Mouse (Mus musculus) limb, embryonic 14.5 days (tissue): ENCODE results near the gene Stxbp1. TPM values are rescaled to one million over a fixed set of nuclear protein-coding genes. Genes with fewer than 3 reads are reported as not detected.

ENCODE experiments used
- ATAC-seq: fragments of 200-750 bp; cut with Nextera tagmentation; 2 replicates; pipeline ENCODE4 v1.8.0; 2017; ENCODE audit warnings: low read depth, moderate number of reproducible peaks, moderate TSS enrichment; ENCODE audit not compliant: low FRiP score
- DNase-seq: peaks from one replicate; pipeline ENCODE4 v3.0.0-alpha.2; 2015; ENCODE audit warnings: low spot score
- H3K27ac ChIP-seq: fragments of 300-500 bp; sonication (generic); replicated peaks from 2 replicates; pipeline ENCODE4 v1.5.1; 2014; ENCODE audit warnings: low read depth, mild to moderate bottlenecking, low read length, moderate library complexity, mixed read lengths
- H3K27me3 ChIP-seq: fragments of 300-500 bp; sonication (generic); 2 replicates; pipeline ENCODE4 v1.6.1; 2014; ENCODE audit warnings: low read length, mixed read lengths; ENCODE audit not compliant: control insufficient read depth, insufficient read depth
- H3K36me3 ChIP-seq: fragments of 300-500 bp; sonication (generic); 2 replicates; pipeline ENCODE4 v1.6.1; 2014; ENCODE audit warnings: mild to moderate bottlenecking, low read length, moderate library complexity, mixed read lengths; ENCODE audit not compliant: control insufficient read depth, insufficient read depth
- H3K4me1 ChIP-seq: fragments of 300-500 bp; sonication (generic); 2 replicates; pipeline ENCODE4 v1.6.1; 2014; ENCODE audit warnings: antibody characterized with exemption, low read length, mixed read lengths; ENCODE audit not compliant: control insufficient read depth, insufficient read depth
- H3K4me2 ChIP-seq: fragments of 300-500 bp; sonication (generic); replicated peaks from 2 replicates; pipeline ENCODE4 v1.6.1; 2014; ENCODE audit warnings: low read depth, mild to moderate bottlenecking, low read length, moderate library complexity; ENCODE audit not compliant: severe bottlenecking
- H3K4me3 ChIP-seq: fragments of 300-500 bp; sonication (generic); replicated peaks from 2 replicates; pipeline ENCODE4 v1.5.1; 2014; ENCODE audit warnings: low read length
- H3K9ac ChIP-seq: fragments of 300-500 bp; sonication (generic); 2 replicates; pipeline ENCODE4 v1.6.1; 2014; ENCODE audit warnings: mild to moderate bottlenecking, low read depth, low read length, moderate library complexity; ENCODE audit not compliant: severe bottlenecking
- H3K9me3 ChIP-seq: fragments of 300-500 bp; sonication (generic); 2 replicates; pipeline ENCODE4 v1.6.1; 2016; ENCODE audit warnings: low read length; ENCODE audit not compliant: control insufficient read depth
- POLR2A ChIP-seq: fragments of 200-500 bp; IDR thresholded peaks from 2 replicates; pipeline ENCODE4 v1.8.0; 2012; ENCODE audit warnings: inconsistent platforms, mild to moderate bottlenecking, moderate library complexity, borderline replicate concordance; ENCODE audit not compliant: insufficient read depth, insufficient read length; ENCODE audit errors: extremely low read depth
- WGBS: fragments of 180-500 bp; shearing (Covaris S2); extraction: QIAGEN DNeasy Blood & Tissue Kit; methylation state at CpG from one replicate; pipeline ENCODE4 v1.1.7; 2014; 5-methylcytosine and 5-hydroxymethylcytosine counted together
- polyA plus RNA-seq, 2 experiments: library from polyadenylated mRNA; depleted of rRNA in 1 of 2; stranded (reverse) in 1 of 2; unstranded in 1 of 2; fragments of >200 nt; fragmentation: Nextera tagmentation in 1 of 2; extraction: Ambion mirVana in 1 of 2; gene quantifications; 2 replicates each; pipeline versions ENCODE4 v1.2.1 to v1.2.3; 2012 to 2014

Stxbp1 gene
- polyA plus RNA-seq, 2 experiments, result 15.8 to 22.2 TPM

DNA sequence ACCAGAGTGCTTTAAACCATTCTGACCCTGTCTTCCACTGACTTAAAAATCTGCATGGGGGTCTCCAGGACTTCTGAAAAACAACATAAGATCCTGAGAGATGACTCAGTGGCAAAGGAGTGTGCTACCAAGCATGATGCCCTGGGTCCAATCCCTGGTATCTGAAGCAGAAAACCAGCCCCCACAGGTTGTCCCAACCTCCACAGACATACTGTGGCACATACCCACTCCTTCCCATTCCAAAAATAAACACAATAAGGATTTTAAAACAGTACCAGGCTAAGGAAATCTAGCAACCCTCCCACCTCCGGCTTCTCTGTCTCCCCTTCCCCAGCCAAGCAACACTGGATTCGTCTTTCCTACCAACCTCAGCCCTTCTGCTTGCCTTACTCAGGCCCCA is 7.8 kb downstream of the Stxbp1 start:
- Histone ChIP-seq H3K27ac (no peak overlapping the region), H3K9me3 (no peaks in the 10 kb centered on the region), H3K9ac (no peak overlapping the region), H3K27me3 (no peaks in the 10 kb centered on the region), H3K4me3 (no peak overlapping the region), H3K4me1 (no peaks in the 10 kb centered on the region), H3K36me3 (no peaks in the 10 kb centered on the region), H3K4me2 (no peak overlapping the region)
- ATAC-seq (no peak), DNase-seq (no peak)
- WGBS, result 61% methylated on average over 2 of the region's 2 CpGs
- no peak for TF ChIP-seq POLR2A

DNA sequence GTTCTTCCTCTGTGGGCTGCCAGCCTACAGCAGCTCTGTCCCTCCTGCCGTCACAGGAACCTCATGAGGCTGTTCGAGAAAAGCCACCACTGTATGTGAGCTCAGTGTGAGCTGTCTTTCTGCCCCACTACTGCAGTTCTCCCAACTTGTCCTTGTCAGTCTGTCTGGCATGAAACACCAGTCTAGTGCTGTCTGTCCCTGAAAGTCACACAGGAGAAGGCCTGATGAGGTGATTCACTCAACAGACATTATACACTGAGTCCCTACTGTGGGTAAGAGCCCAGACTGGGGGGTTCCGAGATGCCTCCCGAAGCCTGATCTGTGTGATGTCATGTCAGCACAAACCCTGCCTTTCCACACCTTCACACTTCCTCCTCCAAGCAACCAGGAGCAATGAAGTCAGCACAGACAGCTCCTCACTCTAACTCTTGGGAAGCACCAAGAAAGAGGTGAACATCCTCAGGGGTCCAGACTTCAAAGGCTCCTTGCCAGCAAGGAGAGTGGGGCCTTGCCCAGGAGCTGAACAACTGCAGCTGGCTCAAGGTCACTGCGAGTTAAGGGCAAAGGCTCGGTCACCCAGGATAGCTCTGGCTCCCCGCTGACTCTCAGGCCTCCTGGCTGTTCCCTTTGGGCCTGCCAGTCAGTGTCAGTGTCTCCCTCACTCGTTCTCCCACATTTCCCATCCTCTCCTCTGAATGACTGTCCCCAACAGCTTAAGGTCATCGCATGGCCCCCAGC is 8.7 kb downstream of the Stxbp1 start:
- H3K4me1 ChIP-seq, result no peaks in the 10 kb centered on the region
- no peak overlapping the region for H3K4me3 ChIP-seq
- no peak for TF ChIP-seq POLR2A
- 54% methylated on average over 9 of the region's 9 CpGs for WGBS
- H3K9ac ChIP-seq, result no peak overlapping the region
- no peak overlapping the region for H3K4me2 ChIP-seq
- ATAC-seq, result no peak
- no peaks in the 10 kb centered on the region for H3K9me3 ChIP-seq
- no peak for DNase-seq
- H3K36me3 ChIP-seq, result no peaks in the 10 kb centered on the region
- H3K27me3 ChIP-seq, result no peaks in the 10 kb centered on the region
- H3K27ac ChIP-seq, result no peak overlapping the region

DNA sequence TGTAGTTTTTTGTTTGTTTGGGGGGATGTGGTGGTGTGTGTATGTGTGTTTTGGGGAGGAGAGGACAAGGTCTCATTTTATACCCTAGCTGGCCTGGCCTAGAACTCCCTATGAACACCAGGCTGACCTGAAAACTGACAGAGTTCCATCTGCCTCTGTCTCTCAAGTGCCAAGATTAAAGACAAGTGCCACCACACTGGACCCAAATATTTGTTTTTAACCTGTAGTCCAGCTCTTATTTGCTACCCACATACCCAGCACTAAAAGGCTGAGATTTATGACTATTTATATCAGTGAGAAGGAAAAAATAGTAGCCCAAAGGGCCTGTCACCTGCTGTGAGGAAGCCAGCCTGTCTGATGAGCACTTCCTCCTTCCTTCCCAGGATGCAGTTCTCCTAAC is 11.5 kb downstream of the Stxbp1 start:
- TF ChIP-seq POLR2A, result no peak
- Histone ChIP-seq H3K4me2 (no peak overlapping the region), H3K9ac (no peak overlapping the region), H3K27ac (no peak overlapping the region), H3K36me3 (no peaks in the 10 kb centered on the region), H3K27me3 (no peaks in the 10 kb centered on the region), H3K4me3 (no peak overlapping the region), H3K9me3 (no peaks in the 10 kb centered on the region), H3K4me1 (no peaks in the 10 kb centered on the region)
- no peak for DNase-seq
- no peak for ATAC-seq

DNA sequence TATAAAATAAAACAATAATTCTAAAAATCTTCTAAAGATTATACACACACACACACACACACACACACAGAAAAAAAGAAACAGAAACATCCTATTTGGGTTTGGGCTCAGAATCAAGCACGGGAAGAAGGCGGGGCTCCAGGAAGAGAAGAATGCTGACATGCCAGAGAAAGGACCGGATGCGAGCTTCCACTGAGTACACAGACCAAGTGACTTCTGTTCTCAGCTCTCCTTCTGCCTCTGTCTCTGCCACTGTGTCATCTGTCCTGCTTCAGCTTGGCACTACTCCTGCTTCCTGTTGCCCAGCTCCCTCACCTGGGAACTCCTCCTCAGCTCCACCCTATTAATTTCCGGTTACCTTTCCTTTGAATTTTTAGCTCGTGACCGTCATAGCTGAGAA is 12.5 kb downstream of the Stxbp1 start:
- Histone ChIP-seq H3K4me3 (no peak overlapping the region), H3K4me1 (no peaks in the 10 kb centered on the region), H3K4me2 (no peak overlapping the region), H3K27ac (no peak overlapping the region; the same call in 1 of the 2 replicates), H3K9me3 (no peaks in the 10 kb centered on the region), H3K27me3 (no peaks in the 10 kb centered on the region), H3K9ac (no peak overlapping the region), H3K36me3 (no peaks in the 10 kb centered on the region)
- ATAC-seq, result no peak
- no peak for DNase-seq
- 47% methylated on average over 7 of the region's 7 CpGs for whole genome bisulfite sequencing
- no peak for TF ChIP-seq POLR2A

DNA sequence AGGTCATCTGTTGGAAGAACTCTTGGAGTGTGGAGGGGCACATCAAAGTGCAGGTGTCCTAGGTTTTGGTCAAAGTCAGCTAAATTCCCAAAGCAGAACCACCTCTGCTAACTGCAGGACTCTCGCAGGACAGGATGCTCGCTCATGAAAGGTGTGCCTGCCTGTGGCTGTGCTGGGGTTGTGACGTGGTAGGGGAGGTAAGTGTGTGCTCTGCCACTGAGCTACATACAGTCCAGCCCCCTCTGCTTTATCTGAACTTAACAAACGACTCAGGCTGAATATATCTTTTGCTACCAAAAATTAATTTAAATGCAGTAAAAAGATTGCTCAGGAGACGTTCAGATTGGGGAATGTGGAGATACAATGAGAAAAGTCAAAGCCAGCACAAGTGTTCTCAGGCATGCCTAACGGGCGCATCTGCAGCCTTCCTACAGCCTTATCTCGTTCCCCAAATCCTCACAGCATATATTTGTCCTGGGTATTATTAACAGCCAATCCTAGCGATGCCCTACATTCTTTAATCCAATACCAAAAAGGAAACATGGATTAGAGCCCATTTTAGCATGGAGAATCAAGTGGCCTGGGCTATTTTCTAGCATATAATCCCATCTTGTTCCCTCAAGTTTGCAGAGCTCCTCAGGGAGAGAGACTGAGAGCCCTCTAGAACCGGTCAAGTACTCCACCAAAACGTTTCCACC is 17.9 kb downstream of the Stxbp1 start:
- ATAC-seq (no peak), DNase-seq (no peak)
- H3K27me3 ChIP-seq, result no peaks in the 10 kb centered on the region
- H3K9ac ChIP-seq, result no peak overlapping the region
- TF ChIP-seq POLR2A, result no peak
- WGBS, result 75% methylated on average over 11 of the region's 11 CpGs
- H3K27ac ChIP-seq, result no peak overlapping the region
- H3K9me3 ChIP-seq, result no peaks in the 10 kb centered on the region
- H3K36me3 ChIP-seq, result no peaks in the 10 kb centered on the region
- H3K4me1 ChIP-seq, result peaks cover 1% of the 10 kb centered on the region; the same call in 1 of the 2 replicates
- H3K4me2 ChIP-seq, result no peak overlapping the region
- no peak overlapping the region for H3K4me3 ChIP-seq
